In genomic region chr12:108761209-108761608, GRCm38 (mm10) we compare ENCODE assay signal across 9 mouse cellular contexts. TPM values are rescaled to one million over a fixed set of nuclear protein-coding genes. Genes with fewer than 3 reads are reported as not detected.
A peak's percentile ranks its signal among the peaks of the same experiment; 100 is the strongest.
DNase-seq lines count a peak whose midpoint lies in the region; ATAC-seq and TF ChIP-seq lines count a peak whose summit lies in the region.
"Had no signal": no experiment of that assay in that cellular context is flagged by ENCODE, and none has a peak within 500 bp of the region (broad histone marks: within the 10 kb centered on the region; RNA-seq: fewer than 3 reads in every experiment).

No protein-coding gene starts in this region.

- H3K4me2 ChIP-seq in heart, embryonic 16.5 days (ENCODE audit: low read depth, low read length) = no peak overlapping the region
- H3K4me2 ChIP-seq in liver, postnatal 0 days (ENCODE audit: low read depth, low read length) = peak overlapping the region; percentile 15; the same call in 1 of the 2 replicates
- H3K4me2 ChIP-seq: embryonic facial prominence, embryonic 12.5 days had no signal

- H3K9me3 ChIP-seq in heart, embryonic 16.5 days (replicated peaks; ENCODE audit: control insufficient read depth, low read length) = no peaks in the 10 kb centered on the region
- no peaks in the 10 kb centered on the region for H3K9me3 ChIP-seq in liver, postnatal 0 days (ENCODE audit: low read length)
- H3K9me3 ChIP-seq: embryonic facial prominence, embryonic 12.5 days had no signal

- no peaks in the 10 kb centered on the region for H3K27me3 ChIP-seq in heart, embryonic 16.5 days (ENCODE audit: control insufficient read depth, insufficient read depth, low read length)
- H3K27me3 ChIP-seq in liver, postnatal 0 days (ENCODE audit: insufficient read depth, low read length) = no peaks in the 10 kb centered on the region
- no peaks in the 10 kb centered on the region for H3K27me3 ChIP-seq in splenic B cell, adult 2 months (ENCODE audit: control insufficient read depth, insufficient read depth, low read length, poor library complexity, severe bottlenecking)
- H3K27me3 ChIP-seq: embryonic facial prominence, embryonic 12.5 days had no signal

- no peak overlapping the region for H3K4me3 ChIP-seq in heart, embryonic 16.5 days (ENCODE audit: low read length)
- H3K4me3 ChIP-seq in liver, postnatal 0 days (ENCODE audit: low read depth, low read length) = no peak overlapping the region
- H3K4me3 ChIP-seq: embryonic facial prominence, embryonic 12.5 days had no signal

- 32% methylated on average over 4 of the region's 4 CpGs for WGBS in heart, embryonic 16.5 days
- WGBS in liver, postnatal 0 days (ENCODE audit: insufficient replicate concordance) = 21% methylated on average over 4 of the region's 4 CpGs

- H3K4me1 ChIP-seq in heart, embryonic 16.5 days (ENCODE audit: control insufficient read depth, insufficient read depth, low read length) = peaks cover 15% of the 10 kb centered on the region
- peaks cover 38% of the 10 kb centered on the region for H3K4me1 ChIP-seq in liver, postnatal 0 days (ENCODE audit: insufficient read depth)

- H3K36me3 ChIP-seq in heart, embryonic 16.5 days (ENCODE audit: control insufficient read depth, insufficient read depth) = no peaks in the 10 kb centered on the region
- no peaks in the 10 kb centered on the region for H3K36me3 ChIP-seq in liver, postnatal 0 days (replicated peaks; ENCODE audit: insufficient read depth, low read length)
- no peaks in the 10 kb centered on the region for H3K36me3 ChIP-seq in splenic B cell, adult 2 months (ENCODE audit: control insufficient read depth, insufficient read depth, low read length, poor library complexity, severe bottlenecking)
- H3K36me3 ChIP-seq: embryonic facial prominence, embryonic 12.5 days had no signal

- peak; percentile 23 for DNase-seq in gastrocnemius, adult 18-20 months (ENCODE audit: low spot score)
- no peak for DNase-seq in gastrocnemius, adult 8-10 months (ENCODE audit: low spot score in 2 of 2)
- DNase-seq in liver, postnatal 0 days = peak; percentile 37
- DNase-seq in splenic B cell, adult 2 months (ENCODE audit: low read depth, low spot score) = peak; percentile 78
- no peak for DNase-seq in layer of hippocampus, postnatal 25 days (ENCODE audit: extremely low spot score in 1 of 2, low spot score in 1 of 2)
- no peak for DNase-seq in gastrocnemius, postnatal 4 days (ENCODE audit: low spot score in 2 of 2)

- no peak for TF ChIP-seq CTCF in liver, postnatal 0 days (IDR thresholded peaks at IDR 0.05; ENCODE audit: low read depth)

- H3K27ac ChIP-seq in heart, embryonic 16.5 days (ENCODE audit: low read length) = peak overlapping the region; percentile 20; the same call in 1 of the 2 replicates
- peak overlapping the region; percentile 68 for H3K27ac ChIP-seq in liver, postnatal 0 days (ENCODE audit: low read depth)
- H3K27ac ChIP-seq: embryonic facial prominence, embryonic 12.5 days had no signal

- H3K9ac ChIP-seq in heart, embryonic 16.5 days (ENCODE audit: low read length) = no peak overlapping the region
- H3K9ac ChIP-seq in liver, postnatal 0 days (replicated peaks) = no peak overlapping the region
- H3K9ac ChIP-seq: embryonic facial prominence, embryonic 12.5 days had no signal

- no peak for ATAC-seq in heart, embryonic 16.5 days (replicated peaks; ENCODE audit: extremely low read depth, insufficient read depth, low FRiP score)
- no peak for ATAC-seq in liver, postnatal 0 days
- ATAC-seq in frontal cortex, adult (ENCODE audit: low TSS enrichment) = no peak

- peak; percentile 31; the same call in 1 of the 2 replicates for TF ChIP-seq EP300 in liver, postnatal 0 days (IDR thresholded peaks at IDR 0.05; ENCODE audit: low read depth)

RNA-seq across cellular contexts. Expression of gene Yy1, which starts 31.6 kb away (rescaled TPM):
- total RNA-seq in gastrocnemius, adult 18-20 months (2021) = 10 to 100 TPM; 30.3 to 39.0 TPM
- total RNA-seq in gastrocnemius, adult 8-10 months (2022) = 10 to 100 TPM; 26.6 to 33.0 (median 29.6) TPM
- 11.7 and 12.5 TPM in 2 replicates for polyA plus RNA-seq in heart, embryonic 16.5 days (2015; fragmentation: Nextera tagmentation; extraction: Ambion mirVana)
- polyA plus RNA-seq in liver, postnatal 0 days (2015; fragmentation: Nextera tagmentation; extraction: Ambion mirVana) = 5.3 and 5.9 TPM in 2 replicates
- 10 to 100 TPM; 48.9 to 51.6 TPM for total RNA-seq in layer of hippocampus, postnatal 25 days (2021)
- 10 to 100 TPM; 36.7 to 43.8 TPM for total RNA-seq in gastrocnemius, postnatal 4 days (2021)

RNA-seq across cellular contexts. Expression of gene Degs2, which starts 59.1 kb away (rescaled TPM):
- total RNA-seq in gastrocnemius, adult 18-20 months (2021) = under 1 TPM in 1 of 2 experiments, not detected in 1; 0.28 TPM
- total RNA-seq in gastrocnemius, adult 8-10 months (2022) = under 1 TPM in 2 of 4 experiments, not detected in 2; 0.29 to 0.48 TPM
- 1.5 and 3.0 TPM in 2 replicates for polyA plus RNA-seq in heart, embryonic 16.5 days (2015; fragmentation: Nextera tagmentation; extraction: Ambion mirVana)
- 0.13 TPM in 2 replicates for polyA plus RNA-seq in liver, postnatal 0 days (2015; fragmentation: Nextera tagmentation; extraction: Ambion mirVana)
- total RNA-seq in layer of hippocampus, postnatal 25 days (2021) = 1 to 10 TPM; 3.6 to 3.8 TPM
- not detected for total RNA-seq in gastrocnemius, postnatal 4 days (2021)

Comparison
In these comparisons a context has a peak if more than half of its experiments do, and no peak if none do; other contexts are left out.
1. DNase-seq: peak in gastrocnemius, adult 18-20 months (single experiment), liver, postnatal 0 days (single experiment) and splenic B cell, adult 2 months (single experiment); none in gastrocnemius, adult 8-10 months (0 of 2), layer of hippocampus, postnatal 25 days (0 of 2) and gastrocnemius, postnatal 4 days (0 of 2).